In genomic region chr6:115838745-115839144, GRCm38 (mm10) we compare ENCODE assay signal across 8 mouse cellular contexts. TPM values are rescaled to one million over a fixed set of nuclear protein-coding genes. Genes with fewer than 3 reads are reported as not detected.
DNase-seq lines count a peak whose midpoint lies in the region; ATAC-seq and TF ChIP-seq lines count a peak whose summit lies in the region.

No protein-coding gene starts in this region.

- no peak for TF ChIP-seq CTCF in kidney, postnatal 0 days (IDR thresholded peaks at IDR 0.05; ENCODE audit: low read depth)
- TF ChIP-seq CTCF in midbrain, postnatal 0 days (IDR thresholded peaks at IDR 0.05): no peak

- H3K27ac ChIP-seq in kidney, postnatal 0 days: peak overlapping the region; percentile 5; the same call in 1 of the 2 replicates
- H3K27ac ChIP-seq in embryonic facial prominence, embryonic 15.5 days (replicated peaks): no peak overlapping the region
- no peak overlapping the region for H3K27ac ChIP-seq in intestine, embryonic 15.5 days
- no peak overlapping the region for H3K27ac ChIP-seq in midbrain, postnatal 0 days (ENCODE audit: low read depth, low read length)

- peak overlapping the region; percentile 67 for H3K4me2 ChIP-seq in kidney, postnatal 0 days (ENCODE audit: low read length)
- peak overlapping the region; percentile 69 for H3K4me2 ChIP-seq in embryonic facial prominence, embryonic 15.5 days (replicated peaks)
- peak overlapping the region; percentile 82 for H3K4me2 ChIP-seq in intestine, embryonic 15.5 days (replicated peaks)
- H3K4me2 ChIP-seq in midbrain, postnatal 0 days (ENCODE audit: low read depth, low read length, poor library complexity, severe bottlenecking): peak overlapping the region; percentile 56

- no peak for DNase-seq in kidney, postnatal 0 days (ENCODE audit: low spot score)
- no peak for DNase-seq in kidney, adult 11 months
- no peak for DNase-seq in midbrain, postnatal 0 days (ENCODE audit: low spot score)
- DNase-seq in embryo, embryonic 10 days (ENCODE audit: low spot score): no peak
- no peak for DNase-seq in gastrocnemius, postnatal 25 days

- 69% methylated on average over 5 of the region's 5 CpGs for WGBS in kidney, postnatal 0 days
- 58% methylated on average over 5 of the region's 5 CpGs for WGBS in embryonic facial prominence, embryonic 15.5 days
- 62% methylated on average over 5 of the region's 5 CpGs for WGBS in intestine, embryonic 15.5 days
- WGBS in midbrain, postnatal 0 days: 75% methylated on average over 5 of the region's 5 CpGs

- H3K27me3 ChIP-seq in kidney, postnatal 0 days (ENCODE audit: insufficient read depth, low read length): no peaks in the 10 kb centered on the region
- H3K27me3 ChIP-seq in embryonic facial prominence, embryonic 15.5 days: no peaks in the 10 kb centered on the region
- H3K27me3 ChIP-seq in intestine, embryonic 15.5 days (replicated peaks): no peaks in the 10 kb centered on the region
- no peaks in the 10 kb centered on the region for H3K27me3 ChIP-seq in midbrain, postnatal 0 days (ENCODE audit: insufficient read depth, low read length)

- peak overlapping the region; percentile 22; the same call in 1 of the 2 replicates for H3K4me3 ChIP-seq in kidney, postnatal 0 days (replicated peaks; ENCODE audit: low read depth, low read length)
- peak overlapping the region; percentile 37 for H3K4me3 ChIP-seq in embryonic facial prominence, embryonic 15.5 days (replicated peaks)
- H3K4me3 ChIP-seq in intestine, embryonic 15.5 days (replicated peaks): no peak overlapping the region; the same call in 1 of the 2 replicates
- H3K4me3 ChIP-seq in midbrain, postnatal 0 days (ENCODE audit: low read depth, low read length): peak overlapping the region; percentile 32

- ATAC-seq in kidney, postnatal 0 days (replicated peaks; ENCODE audit: low FRiP score, low read depth): peak; percentile 27; the same call in 1 of the 2 replicates
- no peak for ATAC-seq in embryonic facial prominence, embryonic 15.5 days (ENCODE audit: insufficient number of reproducible peaks, low FRiP score, low TSS enrichment, low read depth)
- peak; percentile 28; the same call in 1 of the 2 replicates for ATAC-seq in intestine, embryonic 15.5 days
- no peak; the same call in 1 of the 2 replicates for ATAC-seq in midbrain, postnatal 0 days (ENCODE audit: low FRiP score)
- no peak for ATAC-seq in activated CD4-positive, CD25-positive, alpha-beta regulatory T cell, adult 4 months

- no peaks in the 10 kb centered on the region; the same call in 1 of the 2 replicates for H3K4me1 ChIP-seq in kidney, postnatal 0 days (replicated peaks; ENCODE audit: insufficient read depth, low read length)
- peaks cover 9% of the 10 kb centered on the region; the same call in 1 of the 2 replicates for H3K4me1 ChIP-seq in embryonic facial prominence, embryonic 15.5 days
- no peaks in the 10 kb centered on the region; the same call in 1 of the 2 replicates for H3K4me1 ChIP-seq in intestine, embryonic 15.5 days (replicated peaks)
- no peaks in the 10 kb centered on the region for H3K4me1 ChIP-seq in midbrain, postnatal 0 days (ENCODE audit: insufficient read depth, low read length)

- no peak overlapping the region for H3K9ac ChIP-seq in kidney, postnatal 0 days (ENCODE audit: low read depth, low read length)
- no peak overlapping the region for H3K9ac ChIP-seq in embryonic facial prominence, embryonic 15.5 days
- no peak overlapping the region for H3K9ac ChIP-seq in intestine, embryonic 15.5 days
- H3K9ac ChIP-seq in midbrain, postnatal 0 days (replicated peaks; ENCODE audit: low read length, poor library complexity, severe bottlenecking): no peak overlapping the region

- H3K36me3 ChIP-seq in kidney, postnatal 0 days (ENCODE audit: insufficient read depth, low read length): peaks cover 14% of the 10 kb centered on the region; the same call in 1 of the 2 replicates
- H3K36me3 ChIP-seq in embryonic facial prominence, embryonic 15.5 days: peaks cover 22% of the 10 kb centered on the region
- peaks cover 3% of the 10 kb centered on the region; the same call in 1 of the 2 replicates for H3K36me3 ChIP-seq in intestine, embryonic 15.5 days
- peaks cover 3% of the 10 kb centered on the region; the same call in 1 of the 2 replicates for H3K36me3 ChIP-seq in midbrain, postnatal 0 days (ENCODE audit: insufficient read depth, low read length)

- H3K9me3 ChIP-seq in kidney, postnatal 0 days (replicated peaks; ENCODE audit: low read length): no peaks in the 10 kb centered on the region
- no peaks in the 10 kb centered on the region for H3K9me3 ChIP-seq in embryonic facial prominence, embryonic 15.5 days (replicated peaks)
- H3K9me3 ChIP-seq in intestine, embryonic 15.5 days: no peaks in the 10 kb centered on the region
- H3K9me3 ChIP-seq in midbrain, postnatal 0 days (ENCODE audit: low read length): no peaks in the 10 kb centered on the region

RNA-seq across cellular contexts. Expression of gene Efcab12, which starts 0.5 kb away (rescaled TPM):
- polyA plus RNA-seq in kidney, postnatal 0 days (2015; fragmentation: Nextera tagmentation; extraction: Ambion mirVana): 2.5 and 3.0 TPM in 2 replicates
- polyA plus RNA-seq in embryonic facial prominence, embryonic 15.5 days (2015; fragmentation: Nextera tagmentation; extraction: Ambion mirVana): 1.1 and 1.9 TPM in 2 replicates
- polyA plus RNA-seq in intestine, embryonic 15.5 days (2015; fragmentation: Nextera tagmentation; extraction: Ambion mirVana): 0.42 and 0.49 TPM in 2 replicates
- total RNA-seq in midbrain, postnatal 0 days (2014; rRNA removed): 3.2 and 3.8 TPM in 2 replicates
- 1.5 and 2.1 TPM in 2 replicates for polyA plus RNA-seq in midbrain, postnatal 0 days (2015; fragmentation: Nextera tagmentation; extraction: Ambion mirVana)
- under 1 TPM in 1 of 2 experiments, not detected in 1; 0.24 TPM for total RNA-seq in gastrocnemius, postnatal 25 days (2021)
- polyA plus RNA-seq in activated CD4-positive, CD25-positive, alpha-beta regulatory T cell, adult 4 months (2017; shearing (Covaris generic)): under 1 TPM; 0.19 to 0.24 TPM

RNA-seq across cellular contexts. Expression of gene Mbd4, which starts 14.4 kb away (rescaled TPM):
- polyA plus RNA-seq in kidney, postnatal 0 days (2015; fragmentation: Nextera tagmentation; extraction: Ambion mirVana): 10.9 TPM in 2 replicates
- polyA plus RNA-seq in embryonic facial prominence, embryonic 15.5 days (2015; fragmentation: Nextera tagmentation; extraction: Ambion mirVana): 18.4 and 18.5 TPM in 2 replicates
- 14.5 and 14.6 TPM in 2 replicates for polyA plus RNA-seq in intestine, embryonic 15.5 days (2015; fragmentation: Nextera tagmentation; extraction: Ambion mirVana)
- 4.8 and 5.8 TPM in 2 replicates for total RNA-seq in midbrain, postnatal 0 days (2014; rRNA removed)
- polyA plus RNA-seq in midbrain, postnatal 0 days (2015; fragmentation: Nextera tagmentation; extraction: Ambion mirVana): 4.1 and 5.2 TPM in 2 replicates
- under 1 TPM; 0.82 to 0.94 TPM for total RNA-seq in gastrocnemius, postnatal 25 days (2021)
- 10 to 100 TPM in 1 of 2 experiments, 1 to 10 TPM in 1; 8.7 to 10.4 TPM for polyA plus RNA-seq in activated CD4-positive, CD25-positive, alpha-beta regulatory T cell, adult 4 months (2017; shearing (Covaris generic))

RNA-seq across cellular contexts. Expression of gene Ift122, which starts 14.5 kb away (rescaled TPM):
- 14.9 and 20.6 TPM in 2 replicates for polyA plus RNA-seq in kidney, postnatal 0 days (2015; fragmentation: Nextera tagmentation; extraction: Ambion mirVana)
- 23.2 and 25.0 TPM in 2 replicates for polyA plus RNA-seq in embryonic facial prominence, embryonic 15.5 days (2015; fragmentation: Nextera tagmentation; extraction: Ambion mirVana)
- polyA plus RNA-seq in intestine, embryonic 15.5 days (2015; fragmentation: Nextera tagmentation; extraction: Ambion mirVana): 13.8 and 14.2 TPM in 2 replicates
- total RNA-seq in midbrain, postnatal 0 days (2014; rRNA removed): 31.7 and 42.7 TPM in 2 replicates
- polyA plus RNA-seq in midbrain, postnatal 0 days (2015; fragmentation: Nextera tagmentation; extraction: Ambion mirVana): 22.6 and 24.3 TPM in 2 replicates
- total RNA-seq in gastrocnemius, postnatal 25 days (2021): 1 to 10 TPM; 5.3 to 7.6 TPM
- polyA plus RNA-seq in activated CD4-positive, CD25-positive, alpha-beta regulatory T cell, adult 4 months (2017; shearing (Covaris generic)): 1 to 10 TPM; 2.3 to 2.7 TPM

RNA-seq across cellular contexts. Expression of gene Rpl32, which starts 30.2 kb away (rescaled TPM):
- 2,857 and 3,220 TPM in 2 replicates for polyA plus RNA-seq in kidney, postnatal 0 days (2015; fragmentation: Nextera tagmentation; extraction: Ambion mirVana)
- polyA plus RNA-seq in embryonic facial prominence, embryonic 15.5 days (2015; fragmentation: Nextera tagmentation; extraction: Ambion mirVana): 2,086 and 2,192 TPM in 2 replicates
- 2,172 and 2,428 TPM in 2 replicates for polyA plus RNA-seq in intestine, embryonic 15.5 days (2015; fragmentation: Nextera tagmentation; extraction: Ambion mirVana)
- 768 and 939 TPM in 2 replicates for total RNA-seq in midbrain, postnatal 0 days (2014; rRNA removed)
- polyA plus RNA-seq in midbrain, postnatal 0 days (2015; fragmentation: Nextera tagmentation; extraction: Ambion mirVana): 982 and 1,027 TPM in 2 replicates
- 100 to 1,000 TPM; 536 to 577 TPM for total RNA-seq in gastrocnemius, postnatal 25 days (2021)
- polyA plus RNA-seq in activated CD4-positive, CD25-positive, alpha-beta regulatory T cell, adult 4 months (2017; shearing (Covaris generic)): 1,000 to 10,000 TPM; 7,828 to 8,360 TPM

Comparison
In these comparisons a context has a peak if more than half of its experiments do, and no peak if none do; other contexts are left out.
1. ATAC-seq: peak in kidney, postnatal 0 days (single experiment) and intestine, embryonic 15.5 days (single experiment); none in embryonic facial prominence, embryonic 15.5 days (single experiment), midbrain, postnatal 0 days (single experiment) and activated CD4-positive, CD25-positive, alpha-beta regulatory T cell, adult 4 months (single experiment).
2. Peak in every context shown above with its lines, with median percentiles within 50 percentile points of each other: H3K4me2 ChIP-seq.